Comparison of ENCODE assay signal across 8 mouse cellular contexts in genomic region chr3:135422856-135423607, GRCm38 (mm10). TPM values are rescaled to one million over a fixed set of nuclear protein-coding genes. Genes with fewer than 3 reads are reported as not detected.
DNase-seq lines count a peak whose midpoint lies in the region; ATAC-seq and TF ChIP-seq lines count a peak whose summit lies in the region.

No protein-coding gene starts in this region.

- H3K27me3 ChIP-seq in Patski = no peaks in the 10 kb centered on the region
- no peaks in the 10 kb centered on the region for H3K27me3 ChIP-seq in hindbrain, embryonic 14.5 days (ENCODE audit: control insufficient read depth, insufficient read depth, low read length)

- CTCF ChIA-PET in Patski (lab: Charles Lee) = interaction anchor here (1.4 to 2.3 kb wide), 3 partner anchors 11 to 291 kb away, joined by 4 to 13 read pairs (median 11); partner anchors contain the start of gene Ube2d3

- DNase-seq in Patski (ENCODE audit: low read depth, low spot score) = peak; percentile 61
- DNase-seq in cerebellum, postnatal 14 days = peak; percentile 89 to 93
- peak; percentile 67 to 77 for DNase-seq in frontal cortex, postnatal 25 days (ENCODE audit: low spot score in 2 of 2)
- DNase-seq in hindbrain, embryonic 14.5 days (ENCODE audit: low spot score) = peak; percentile 91
- peak; percentile 68 for DNase-seq in left cerebral cortex, adult 11 months (ENCODE audit: low spot score)
- DNase-seq in lung, postnatal 36 days = peak; percentile 79
- peak; percentile 88 for DNase-seq in retina, embryonic 14.5 days (ENCODE audit: low spot score)
- DNase-seq in thymus, postnatal 36 days = peak; percentile 88

- no peaks in the 10 kb centered on the region for H3K9me3 ChIP-seq in hindbrain, embryonic 14.5 days (ENCODE audit: control insufficient read depth, low read length)

- peak; percentile 98 for ATAC-seq in Patski
- peak; percentile 98 for ATAC-seq in hindbrain, embryonic 14.5 days (ENCODE audit: low FRiP score)

- H3K4me3 ChIP-seq in hindbrain, embryonic 14.5 days (replicated peaks; ENCODE audit: low read length) = peak overlapping the region; percentile 76

- peak overlapping the region; percentile 86 for H3K9ac ChIP-seq in hindbrain, embryonic 14.5 days

- H3K27ac ChIP-seq in hindbrain, embryonic 14.5 days = peak overlapping the region; percentile 99

- in situ Hi-C loops in Patski (cut with MboI; ENCODE audit: low pct_unique_long_range_greater_than_20kb) = no loop called here

- H3K4me1 ChIP-seq in hindbrain, embryonic 14.5 days (replicated peaks; ENCODE audit: control insufficient read depth, insufficient read depth, low read length) = peaks cover 20% of the 10 kb centered on the region; the same call in 1 of the 2 replicates

- WGBS in hindbrain, embryonic 14.5 days = under 1% methylated on average over 97 of the region's 103 CpGs

- peak overlapping the region; percentile 82 for H3K4me2 ChIP-seq in hindbrain, embryonic 14.5 days (replicated peaks)

- H3K36me3 ChIP-seq in hindbrain, embryonic 14.5 days (replicated peaks; ENCODE audit: control insufficient read depth, insufficient read depth) = no peaks in the 10 kb centered on the region

- TF ChIP-seq CTCF in Patski (IDR thresholded peaks at IDR 0.05) = no peak

- POLR2A ChIA-PET in Patski (lab: Charles Lee) = interaction anchor here (0.6 to 4.1 kb wide), 5 partner anchors 14 to 206 kb away, joined by 3 to 31 read pairs (median 4); partner anchors contain the start of gene Ube2d3

RNA-seq across cellular contexts. Expression of gene Cisd2, which starts 0.7 kb away (rescaled TPM):
- polyA plus RNA-seq in Patski (2021) = 37.6 TPM
- polyA plus RNA-seq in hindbrain, embryonic 14.5 days (2014; fragmentation: Nextera tagmentation; extraction: Ambion mirVana) = 57.6 and 60.7 TPM in 2 replicates

RNA-seq across cellular contexts. Expression of gene Ube2d3, which starts 14.9 kb away (rescaled TPM):
- 431 TPM for polyA plus RNA-seq in Patski (2021)
- polyA plus RNA-seq in hindbrain, embryonic 14.5 days (2014; fragmentation: Nextera tagmentation; extraction: Ambion mirVana) = 403 and 439 TPM in 2 replicates

Comparison
In these comparisons a context has a peak if more than half of its experiments do, and no peak if none do; other contexts are left out.
1. Peak in every context shown above with its lines: DNase-seq, ATAC-seq, H3K4me3 ChIP-seq and H3K27ac ChIP-seq.